Mouse (Mus musculus) right cerebral cortex, adult 2 months (tissue): ENCODE measurements around the gene Rab5if.
A peak's percentile ranks its signal among the peaks of the same experiment; 100 is the strongest.
"Not testable (repeated sequence)": the region's sequence is repeated elsewhere in the genome, so short reads cannot be mapped to it uniquely, and the experiment has no call there.

Source experiments
- DNase-seq, 2 experiments: peaks; one replicate each; pipeline ENCODE4 v3.0.0; 2021 to 2022; ENCODE audit warnings: low spot score in 2 of 2

The Rab5if gene

GRCm38 (mm10) chr2:156853999-156854771 is 8.7 kb upstream of the Rab5if start:
- peak; percentile 65 to 68 for DNase-seq

DNA sequence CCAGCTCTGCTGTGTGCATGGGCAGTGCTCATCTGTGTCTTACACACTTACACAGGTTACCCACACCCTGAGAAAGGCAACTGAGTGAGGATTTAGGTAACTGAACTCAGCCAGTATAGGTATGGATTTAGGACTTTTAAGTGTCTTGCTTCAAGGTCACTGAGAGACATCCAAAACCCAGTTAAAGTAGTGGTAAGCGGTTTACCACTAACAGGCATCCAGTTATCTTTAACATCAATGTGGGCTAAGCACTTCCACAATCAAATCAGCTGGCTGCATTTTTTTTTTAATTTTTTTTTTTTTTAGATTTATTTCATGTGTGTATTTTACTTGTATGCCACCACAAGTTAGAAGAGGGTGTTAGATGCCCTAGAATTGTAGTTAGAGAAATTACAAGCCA is 6.6 kb upstream of the Rab5if start:
- DNase-seq: no peak

DNA sequence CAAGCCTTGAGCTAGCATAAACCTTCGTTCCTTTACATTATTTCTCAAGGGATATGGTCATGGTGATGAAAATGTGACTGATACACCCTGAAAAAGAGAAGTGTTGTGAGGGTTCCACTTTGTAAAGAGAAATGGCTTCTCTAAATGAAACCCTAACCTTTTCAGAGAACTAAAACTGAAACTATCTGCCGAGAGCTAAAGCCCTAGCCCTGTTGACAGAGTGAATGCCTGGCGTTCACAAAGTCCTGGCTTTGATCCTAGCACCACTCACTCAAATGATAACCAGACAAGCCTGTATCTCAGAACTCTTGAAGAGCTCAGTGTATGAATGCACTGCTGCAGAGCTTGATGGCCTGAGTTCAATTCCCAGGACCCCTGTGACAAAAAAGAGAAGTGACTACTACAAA is 5.5 kb upstream of the Rab5if start:
- DNase-seq: no peak

- DNase-seq: no peak
Observed at GRCm38 (mm10) chr2:156857835-156858234, 5.1 kb upstream of the Rab5if start, which contains the start of gene 4930518I15Rik. Gene 4930518I15Rik, minus strand, starts transcription at chr2:156857946.

GRCm38 (mm10) chr2:156858671-156859070 is 4.3 kb upstream of the Rab5if start:
- no peak for DNase-seq

- peak in 1 of 2 experiments; percentile 33 for DNase-seq
Observed at GRCm38 (mm10) chr2:156862041-156862717, 749 bp upstream of the Rab5if start.

- DNase-seq: no peak
Observed at GRCm38 (mm10) chr2:156863487-156864160, 696 bp downstream of the Rab5if start.

- no peak for DNase-seq
Observed at GRCm38 (mm10) chr2:156864481-156864880, 1.6 kb downstream of the Rab5if start.

- peak in 1 of 2 experiments; percentile 14 for DNase-seq
Observed at GRCm38 (mm10) chr2:156868994-156869393, 6.1 kb downstream of the Rab5if start.

DNA sequence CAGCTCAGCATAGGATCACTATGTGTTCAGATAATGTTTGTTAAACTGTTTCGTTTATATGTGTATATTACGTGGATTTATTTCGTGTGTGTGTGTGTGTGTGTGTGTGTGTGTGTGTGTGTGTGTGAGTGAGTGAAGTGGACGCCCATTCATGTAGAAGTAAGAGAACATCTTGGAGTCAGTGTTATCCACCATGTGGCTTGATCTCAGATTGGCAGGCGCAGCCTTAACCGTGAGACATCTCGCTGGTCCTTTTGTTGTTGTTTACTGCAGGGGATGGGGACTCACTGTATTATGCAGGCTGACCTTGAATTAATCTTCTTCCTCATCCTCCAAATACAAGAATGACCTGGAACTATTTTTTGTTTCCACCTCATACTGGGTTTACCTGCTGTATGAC is 6.6 kb downstream of the Rab5if start:
- DNase-seq: no peak

- no peak for DNase-seq
Observed at GRCm38 (mm10) chr2:156870519-156870918, 7.6 kb downstream of the Rab5if start.

DNA sequence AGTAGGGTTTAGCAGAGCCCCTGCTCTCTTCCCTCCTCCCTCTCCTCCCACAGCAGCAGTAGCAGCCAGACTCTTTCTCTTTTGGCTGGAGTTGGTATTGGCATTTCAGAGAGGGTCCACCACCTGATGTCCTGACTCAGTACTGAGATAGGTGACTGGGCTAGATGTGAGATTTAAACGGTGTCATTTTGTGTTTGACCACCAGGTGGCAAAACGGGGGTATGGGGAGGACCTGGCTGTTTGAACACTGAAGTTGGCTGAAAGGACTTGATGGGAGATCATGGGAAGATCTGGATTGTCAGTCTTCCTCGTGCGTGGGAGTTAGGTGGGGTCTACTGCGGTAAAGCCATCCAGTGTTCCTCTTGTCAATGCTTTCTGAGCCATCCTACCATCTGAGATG is 10.7 kb downstream of the Rab5if start:
- DNase-seq: peak; percentile 38 to 66

GRCm38 (mm10) chr2:156874047-156874759 is 11.3 kb downstream of the Rab5if start:
- DNase-seq: no peak

- no peak for DNase-seq
Observed at GRCm38 (mm10) chr2:156874760-156875510, 12.0 kb downstream of the Rab5if start.

GRCm38 (mm10) chr2:156877726-156878125 is 14.8 kb downstream of the Rab5if start:
- no peak for DNase-seq

DNA sequence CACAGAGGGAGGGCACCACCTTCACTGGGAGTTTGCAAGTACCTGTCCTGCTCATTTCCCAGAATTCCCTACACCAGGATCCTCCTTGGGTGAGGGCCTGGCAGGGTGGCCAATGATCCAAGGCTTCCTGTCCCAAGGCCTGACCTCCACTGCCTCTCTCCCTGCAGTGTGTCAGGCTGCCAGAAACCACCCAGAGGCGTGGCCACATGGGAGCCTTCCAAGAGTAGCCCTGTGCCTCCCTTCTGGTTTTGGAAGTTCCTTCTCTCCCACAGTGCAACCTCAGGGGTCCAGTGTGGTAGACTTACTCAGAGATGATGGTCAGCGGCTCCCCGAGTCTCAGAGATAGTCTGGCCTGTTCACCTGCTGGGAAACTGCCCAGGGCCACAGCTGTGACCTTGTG is 16.6 kb downstream of the Rab5if start:
- DNase-seq: no peak

DNA sequence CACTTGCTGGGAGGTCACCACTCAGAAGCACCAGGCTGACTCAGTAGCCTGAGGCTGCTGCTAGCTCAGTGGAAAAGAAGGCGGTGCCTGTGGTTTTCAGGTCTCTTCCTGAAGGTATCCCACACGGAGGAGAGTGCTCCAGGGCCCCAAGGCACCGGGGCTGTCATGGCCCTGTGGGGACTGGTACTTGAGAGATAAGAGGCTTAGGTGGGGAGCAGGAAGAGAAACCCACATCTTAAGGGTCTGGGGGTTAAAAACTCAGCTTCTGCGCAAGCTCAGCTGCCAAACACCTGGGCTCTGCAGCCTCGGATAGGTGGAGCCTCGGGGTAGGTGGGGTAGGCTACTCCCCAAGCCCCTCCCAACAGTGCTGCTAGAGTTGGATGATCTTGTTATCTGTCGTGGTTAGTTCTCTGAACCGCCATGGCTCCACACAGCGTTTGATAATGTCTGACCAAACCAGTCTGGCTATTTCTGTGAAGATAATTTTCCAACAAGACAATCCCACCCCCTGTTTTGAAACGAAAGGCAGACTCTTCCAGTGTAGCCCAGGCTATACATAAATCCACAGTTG is 19.6 kb downstream of the Rab5if start:
- DNase-seq: no peak

GRCm38 (mm10) chr2:156884396-156885211 is 21.7 kb downstream of the Rab5if start:
- DNase-seq: no peak

DNA sequence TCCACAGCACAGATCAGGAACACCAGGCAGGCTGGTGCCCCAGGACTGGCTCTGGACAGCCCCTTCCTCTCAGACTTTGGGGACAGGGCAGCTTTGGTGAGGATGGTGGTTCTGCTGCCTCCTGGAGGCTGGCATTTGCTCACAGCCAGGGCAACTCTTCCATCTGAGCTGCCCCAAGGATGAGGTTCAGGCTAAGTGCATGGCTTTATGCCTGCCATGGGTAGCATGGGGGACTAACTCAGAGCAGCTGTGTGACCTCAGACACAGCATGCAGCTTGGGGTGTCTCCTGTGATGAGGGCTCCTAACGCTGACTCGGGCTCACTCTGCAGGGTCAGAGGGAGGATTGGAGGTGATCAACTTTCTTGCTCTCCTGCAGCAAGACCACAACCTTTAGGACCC is 22.7 kb downstream of the Rab5if start:
- DNase-seq: not testable (repeated sequence)

- DNase-seq: no peak
Observed at GRCm38 (mm10) chr2:156886084-156886631, 23.2 kb downstream of the Rab5if start.
